Mouse (Mus musculus) gastrocnemius, adult 2 months (tissue): Measurements from ENCODE around the gene Tmem95. TPM values are rescaled to one million over a fixed set of nuclear protein-coding genes. Genes with fewer than 3 reads are reported as not detected.
A peak's percentile ranks its signal among the peaks of the same experiment; 100 is the strongest.

ENCODE experiments used
- DNase-seq: peaks from one replicate; pipeline ENCODE4 v3.0.0; 2022
- H3K27ac ChIP-seq: fragments of 200-600 bp; 2 replicates; pipeline ENCODE4 v1.8.1; 2022; ENCODE audit warnings: mild to moderate bottlenecking
- H3K4me3 ChIP-seq: fragments of 200-600 bp; 2 replicates; pipeline ENCODE4 v1.8.1; 2022; ENCODE audit warnings: mild to moderate bottlenecking, moderate library complexity
- CTCF ChIP-seq: fragments of 200-600 bp; IDR thresholded peaks from 2 replicates; pipeline ENCODE4 v1.8.1; 2022; ENCODE audit warnings: antibody characterized with exemption, mild to moderate bottlenecking, moderate library complexity
- intact Hi-C: fragments of 180-260 bp; cut with DNase I; formaldehyde crosslinking; loops from one replicate; pipeline ENCODE4 v1.15.1; 2025
- microRNA-seq: library from miRNA; unstranded; fragments of <30 nt; microRNA quantifications from one replicate; pipeline ENCODE4 v1.2.0, GENCODE M21; 2021
- total RNA-seq, 2 experiments: library from RNA; stranded (reverse); gene quantifications; 2 replicates each; pipeline ENCODE4 v1.2.3; 2021

Tmem95 gene
- total RNA-seq, 2 experiments from 2014 or later, result not detected

- DNase-seq, result no peak
- peak overlapping the region; percentile 60 for H3K4me3 ChIP-seq
- H3K27ac ChIP-seq, result no peak overlapping the region
- intact Hi-C loops, result no loop called here
- no peak for TF ChIP-seq CTCF
Measured at GRCm38 (mm10) chr11:69833554-69833953, 44.3 kb downstream of the Tmem95 start.

GRCm38 (mm10) chr11:69828832-69829231, 49.0 kb downstream of the Tmem95 start:
- DNase-seq, result no peak
- TF ChIP-seq CTCF, result no peak
- Histone ChIP-seq H3K27ac (no peak overlapping the region), H3K4me3 (no peak overlapping the region)
- intact Hi-C loops, result no loop called here

Small RNA genes lying within 50 kb of the gene (microRNA-seq; reads per million reads assigned to microRNA genes)
- not detected for gene Mir6924

Other genes with a start within 250 kb of the Tmem95 start
- gene Fxr2, start 245.0 kb downstream of the Tmem95 start, total RNA-seq, result 100 to 1,000 TPM in 1 of 2 experiments, 10 to 100 TPM in 1; 90.6 to 104 TPM
- gene Sox15, start 222.7 kb downstream of the Tmem95 start, total RNA-seq, result not detected
- 1 to 10 TPM; 8.6 to 9.7 TPM for gene Mpdu1, start 215.4 kb downstream of the Tmem95 start, total RNA-seq
- gene Cd68, start 211.9 kb downstream of the Tmem95 start, total RNA-seq, result 1 to 10 TPM; 1.7 to 3.2 TPM
- gene Eif4a1, start 205.6 kb downstream of the Tmem95 start, total RNA-seq, result 10 to 100 TPM; 98.0 to 98.5 TPM
- gene Senp3, start 195.9 kb downstream of the Tmem95 start, total RNA-seq, result 10 to 100 TPM; 25.4 to 28.1 TPM
- gene Tnfsf13, start 192.2 kb downstream of the Tmem95 start, total RNA-seq, result 1 to 10 TPM in 1 of 2 experiments, under 1 TPM in 1; 0.64 to 1.1 TPM
- gene Tnfsf12, start 182.2 kb downstream of the Tmem95 start, total RNA-seq, result 10 to 100 TPM in 1 of 2 experiments, 1 to 10 TPM in 1; 6.5 to 10.6 TPM
- 1 to 10 TPM; 1.2 to 1.9 TPM for gene Tnfsfm13, start 181.9 kb downstream of the Tmem95 start, total RNA-seq
- 10 to 100 TPM; 26.9 to 35.4 TPM for gene Polr2a, start 119.4 kb downstream of the Tmem95 start, total RNA-seq
- not detected for gene Slc35g3, start 116.0 kb downstream of the Tmem95 start, total RNA-seq
- gene Zbtb4, start 112.1 kb downstream of the Tmem95 start, total RNA-seq, result 10 to 100 TPM; 29.3 to 35.9 TPM
- 10 to 100 TPM; 23.2 to 26.3 TPM for gene Chrnb1, start 82.1 kb downstream of the Tmem95 start, total RNA-seq
- gene Fgf11, start 76.2 kb downstream of the Tmem95 start, total RNA-seq, result 1 to 10 TPM; 3.9 to 4.7 TPM
- gene Tmem102, start 72.4 kb downstream of the Tmem95 start, total RNA-seq, result under 1 TPM; 0.20 to 0.41 TPM
- gene Gm39566, start 62.7 kb downstream of the Tmem95 start, total RNA-seq, result not detected
- gene Spem2, start 59.6 kb downstream of the Tmem95 start, total RNA-seq, result not detected
- gene Spem1, start 55.8 kb downstream of the Tmem95 start, total RNA-seq, result not detected
- 1 to 10 TPM; 2.3 to 2.7 TPM for gene Nlgn2, start 40.2 kb downstream of the Tmem95 start, total RNA-seq
- 100 to 1,000 TPM; 144 to 165 TPM for gene Tmem256, start 39.5 kb downstream of the Tmem95 start, total RNA-seq
- 10 to 100 TPM in 1 of 2 experiments, 1 to 10 TPM in 1; 9.6 to 13.0 TPM for gene Plscr3, start 31.6 kb downstream of the Tmem95 start, total RNA-seq
- under 1 TPM in 1 of 2 experiments, not detected in 1; 0.11 TPM for gene Tnk1, start 19.3 kb downstream of the Tmem95 start, total RNA-seq
- gene Kctd11, start 3.4 kb upstream of the Tmem95 start, total RNA-seq, result 1 to 10 TPM; 1.3 to 1.7 TPM
- under 1 TPM in 1 of 2 experiments, not detected in 1; 0.08 TPM for gene Acap1, start 17.5 kb upstream of the Tmem95 start, total RNA-seq
- gene 2810408A11Rik, start 23.0 kb upstream of the Tmem95 start, total RNA-seq, result under 1 TPM in 1 of 2 experiments, not detected in 1; 0.33 TPM
- 10 to 100 TPM; 25.2 to 33.5 TPM for gene Neurl4, start 23.1 kb upstream of the Tmem95 start, total RNA-seq
- gene Gps2, start 35.9 kb upstream of the Tmem95 start, total RNA-seq, result 10 to 100 TPM; 47.1 to 49.6 TPM
- 100 to 1,000 TPM; 413 to 433 TPM for gene Eif5a, start 43.9 kb upstream of the Tmem95 start, total RNA-seq
- 10 to 100 TPM in 1 of 2 experiments, 1 to 10 TPM in 1; 8.0 to 16.5 TPM for gene Ybx2, start 57.8 kb upstream of the Tmem95 start, total RNA-seq
- 100 to 1,000 TPM; 494 to 503 TPM for gene Slc2a4, start 70.2 kb upstream of the Tmem95 start, total RNA-seq
- gene Cldn7, start 86.8 kb upstream of the Tmem95 start, total RNA-seq, result not detected
- gene Ctdnep1, start 103.1 kb upstream of the Tmem95 start, total RNA-seq, result 100 to 1,000 TPM; 217 to 261 TPM
- 10 to 100 TPM; 33.0 to 45.2 TPM for gene Elp5, start 104.5 kb upstream of the Tmem95 start, total RNA-seq
- gene Gabarap, start 113.1 kb upstream of the Tmem95 start, total RNA-seq, result 100 to 1,000 TPM; 194 to 232 TPM
- gene Phf23, start 117.8 kb upstream of the Tmem95 start, total RNA-seq, result 10 to 100 TPM; 19.2 to 21.8 TPM
- 1 to 10 TPM; 3.6 to 5.0 TPM for gene Dvl2, start 122.6 kb upstream of the Tmem95 start, total RNA-seq
- 100 to 1,000 TPM; 266 to 502 TPM for gene Acadvl, start 137.4 kb upstream of the Tmem95 start, total RNA-seq
- gene Dlg4, start 138.9 kb upstream of the Tmem95 start, total RNA-seq, result 1 to 10 TPM; 3.2 to 5.2 TPM
- not detected for gene Asgr1, start 176.1 kb upstream of the Tmem95 start, total RNA-seq
- under 1 TPM; 0.22 to 0.31 TPM for gene Asgr2, start 214.6 kb upstream of the Tmem95 start, total RNA-seq